Mouse (Mus musculus) hindbrain, embryonic 15.5 days (tissue): ENCODE measurements around the gene Lifr. TPM values are rescaled to one million over a fixed set of nuclear protein-coding genes. Genes with fewer than 3 reads are reported as not detected.
A peak's percentile ranks its signal among the peaks of the same experiment; 100 is the strongest.

ENCODE experiments used
- ATAC-seq: fragments of 200-750 bp; cut with Nextera tagmentation; 2 replicates; pipeline ENCODE4 v1.8.0; 2017; ENCODE audit warnings: low read depth, moderate number of reproducible peaks, moderate TSS enrichment; ENCODE audit not compliant: low FRiP score
- H3K27ac ChIP-seq: fragments of 300-500 bp; sonication (generic); replicated peaks from 2 replicates; pipeline ENCODE4 v1.5.1; 2015; ENCODE audit warnings: mild to moderate bottlenecking, inconsistent platforms
- H3K27me3 ChIP-seq: fragments of 300-500 bp; sonication (generic); 2 replicates; pipeline ENCODE4 v1.6.1; 2015; ENCODE audit warnings: control low read depth, inconsistent platforms
- H3K36me3 ChIP-seq: fragments of 300-500 bp; sonication (generic); 2 replicates; pipeline ENCODE4 v1.6.1; 2015; ENCODE audit warnings: control low read depth, inconsistent platforms
- H3K4me1 ChIP-seq: fragments of 300-500 bp; sonication (generic); replicated peaks from 2 replicates; pipeline ENCODE4 v1.6.1; 2015; ENCODE audit warnings: control low read depth, inconsistent platforms
- H3K4me2 ChIP-seq: fragments of 300-500 bp; sonication (generic); 2 replicates; pipeline ENCODE4 v1.6.1; 2015; ENCODE audit warnings: moderate library complexity, mild to moderate bottlenecking, inconsistent platforms
- H3K4me3 ChIP-seq: fragments of 300-500 bp; sonication (generic); 2 replicates; pipeline ENCODE4 v1.5.1; 2015; ENCODE audit warnings: mild to moderate bottlenecking, inconsistent platforms
- H3K9ac ChIP-seq: fragments of 300-500 bp; sonication (generic); 2 replicates; pipeline ENCODE4 v1.6.1; 2015; ENCODE audit warnings: inconsistent platforms
- H3K9me3 ChIP-seq: fragments of 300-500 bp; sonication (generic); 2 replicates; pipeline ENCODE4 v1.6.1; 2016; ENCODE audit warnings: control low read depth, inconsistent platforms
- WGBS: fragments of 180-500 bp; shearing (Covaris S2); methylation state at CpG from one replicate; pipeline ENCODE4 v1.1.7; 2015; 5-methylcytosine and 5-hydroxymethylcytosine counted together
- polyA plus RNA-seq: library from polyadenylated mRNA; unstranded; fragments of >200 nt; fragmentation: Nextera tagmentation; extraction: Ambion mirVana; gene quantifications from 2 replicates; pipeline ENCODE4 v1.2.1, GENCODE M21; 2015

The Lifr gene
- polyA plus RNA-seq, 1 experiment from 2014 or later = 18.3 TPM

DNA sequence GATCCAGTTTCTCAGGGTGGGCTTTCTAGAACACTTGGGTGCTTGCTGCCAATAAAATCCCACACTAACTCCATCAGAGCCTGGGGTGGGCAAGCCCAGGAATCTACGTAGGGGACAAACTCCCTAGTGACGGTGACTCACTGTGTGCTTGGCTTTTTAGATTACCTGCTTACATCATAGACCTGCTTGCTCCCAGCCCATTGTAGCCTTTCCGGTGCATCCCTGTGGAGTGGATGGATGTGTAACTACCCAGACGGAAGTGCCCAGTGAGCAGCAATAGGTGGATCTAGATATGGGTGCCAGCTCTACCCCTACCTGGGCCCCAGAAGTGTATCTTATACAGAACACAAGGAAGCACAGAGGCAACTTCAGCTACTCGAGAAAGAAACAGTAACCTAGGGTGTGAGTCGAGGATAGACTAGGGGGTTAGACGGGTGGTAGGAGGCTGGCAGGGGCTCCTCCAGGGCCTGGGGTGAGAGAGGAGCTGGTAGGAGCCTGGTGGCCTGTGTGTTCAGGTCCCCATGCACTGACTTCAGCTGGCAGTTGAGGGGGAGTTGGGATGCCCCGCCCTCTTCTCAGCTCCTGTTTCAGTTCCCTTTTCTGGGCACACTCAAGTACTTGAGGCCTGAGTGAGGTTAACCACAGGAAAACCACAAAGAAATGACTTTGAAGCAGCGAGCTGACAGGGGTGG, 126.3 kb downstream of the Lifr start:
- 85% methylated on average over 9 of the region's 9 CpGs for WGBS

DNA sequence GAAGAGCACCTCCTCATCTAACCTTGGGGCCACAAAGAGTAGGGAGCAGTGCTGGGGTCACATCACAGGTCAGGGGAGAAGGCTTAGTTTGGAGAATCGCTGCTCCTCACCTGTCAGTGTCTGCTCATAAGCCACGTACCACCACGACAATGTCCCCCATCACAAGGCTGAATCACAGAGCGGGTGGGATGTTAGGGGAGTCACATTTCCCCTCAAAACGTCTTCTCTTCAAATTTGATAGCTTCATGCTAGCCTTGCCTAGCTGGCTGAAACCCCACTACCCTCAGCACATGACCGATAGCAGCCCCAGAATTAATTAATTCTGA, 126.8 kb downstream of the Lifr start:
- no peak overlapping the region for H3K27ac ChIP-seq
- H3K4me1 ChIP-seq = no peaks in the 10 kb centered on the region
- no peak overlapping the region for H3K4me2 ChIP-seq
- H3K4me3 ChIP-seq = no peak overlapping the region
- H3K9ac ChIP-seq = no peak overlapping the region
- H3K36me3 ChIP-seq = no peaks in the 10 kb centered on the region
- no peaks in the 10 kb centered on the region for H3K9me3 ChIP-seq
- no peaks in the 10 kb centered on the region for H3K27me3 ChIP-seq
- 87% methylated on average over 6 of the region's 6 CpGs for WGBS
- ATAC-seq = no peak

More for the DNA sequence above, 126.3 kb downstream of the Lifr start:
- Histone ChIP-seq H3K9me3 (no peaks in the 10 kb centered on the region), H3K27me3 (no peaks in the 10 kb centered on the region), H3K27ac (no peak overlapping the region), H3K4me3 (no peak overlapping the region), H3K36me3 (no peaks in the 10 kb centered on the region), H3K4me1 (no peaks in the 10 kb centered on the region), H3K4me2 (no peak overlapping the region), H3K9ac (no peak overlapping the region)
- no peak for ATAC-seq

DNA sequence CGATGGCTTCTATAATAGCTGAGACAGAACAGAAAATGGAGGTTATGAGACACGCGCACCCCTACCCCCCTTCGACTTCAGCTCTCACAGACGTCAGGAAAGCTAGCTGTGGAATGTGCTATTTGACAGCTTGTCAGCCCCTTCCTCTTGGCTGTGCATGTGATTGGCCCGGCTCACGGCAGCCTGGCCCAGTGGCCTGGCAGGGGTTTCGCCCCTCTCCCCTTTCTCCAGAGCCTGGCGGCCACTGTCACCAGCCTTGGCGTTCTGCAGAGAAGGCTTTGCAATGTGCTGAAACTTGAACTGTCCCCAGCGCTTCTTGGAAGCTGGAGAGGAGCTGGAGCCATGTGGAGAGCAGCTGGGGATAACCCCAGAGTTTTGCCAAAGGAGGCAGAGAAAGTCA, 132.4 kb downstream of the Lifr start:
- WGBS = 34% methylated on average over 11 of the region's 11 CpGs
- H3K27me3 ChIP-seq = no peaks in the 10 kb centered on the region
- no peak overlapping the region for H3K27ac ChIP-seq
- H3K4me1 ChIP-seq = peaks cover 11% of the 10 kb centered on the region
- H3K4me2 ChIP-seq = no peak overlapping the region; the same call in 1 of the 2 replicates
- no peaks in the 10 kb centered on the region for H3K9me3 ChIP-seq
- H3K36me3 ChIP-seq = no peaks in the 10 kb centered on the region
- ATAC-seq = no peak
- H3K4me3 ChIP-seq = no peak overlapping the region
- no peak overlapping the region for H3K9ac ChIP-seq

DNA sequence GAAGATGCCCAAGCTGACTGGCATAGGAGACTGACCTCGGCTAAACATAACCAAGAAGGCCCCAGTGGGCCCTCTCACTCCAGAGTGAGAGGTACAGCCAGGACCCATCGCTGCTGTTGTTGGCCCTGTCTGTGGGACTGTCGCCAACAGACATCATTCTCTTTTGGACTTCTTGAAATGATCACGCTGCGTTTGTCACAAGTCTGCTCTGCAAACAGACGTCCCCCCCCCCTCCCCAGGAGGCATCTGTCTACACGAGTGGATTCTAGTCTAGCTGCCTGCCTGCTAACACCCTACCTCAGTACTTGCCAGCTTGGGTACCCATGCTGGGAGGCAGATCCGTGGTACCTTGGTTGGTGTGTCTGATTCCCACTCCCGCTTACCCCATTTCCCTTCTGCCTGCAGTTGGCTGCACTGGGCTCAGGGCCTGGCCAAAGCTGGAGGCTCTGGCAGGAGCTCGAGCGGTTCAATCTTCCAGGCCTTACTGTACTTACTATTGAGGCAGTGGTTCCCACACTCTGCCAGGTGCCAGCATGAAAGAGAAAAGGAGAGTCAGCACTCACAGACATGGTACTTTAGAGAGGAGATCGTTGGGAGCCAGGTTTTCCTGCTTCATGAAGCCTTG, 133.8 kb downstream of the Lifr start:
- no peaks in the 10 kb centered on the region for H3K36me3 ChIP-seq
- peaks cover 11% of the 10 kb centered on the region for H3K4me1 ChIP-seq
- WGBS = 68% methylated on average over 12 of the region's 12 CpGs
- ATAC-seq = 0 out of 2 replicates have a peak, but pooled peaks have one; percentile 13
- H3K4me3 ChIP-seq = no peak overlapping the region
- no peak overlapping the region for H3K9ac ChIP-seq
- H3K27me3 ChIP-seq = no peaks in the 10 kb centered on the region
- H3K4me2 ChIP-seq = no peak overlapping the region
- no peaks in the 10 kb centered on the region for H3K9me3 ChIP-seq
- no peak overlapping the region for H3K27ac ChIP-seq

DNA sequence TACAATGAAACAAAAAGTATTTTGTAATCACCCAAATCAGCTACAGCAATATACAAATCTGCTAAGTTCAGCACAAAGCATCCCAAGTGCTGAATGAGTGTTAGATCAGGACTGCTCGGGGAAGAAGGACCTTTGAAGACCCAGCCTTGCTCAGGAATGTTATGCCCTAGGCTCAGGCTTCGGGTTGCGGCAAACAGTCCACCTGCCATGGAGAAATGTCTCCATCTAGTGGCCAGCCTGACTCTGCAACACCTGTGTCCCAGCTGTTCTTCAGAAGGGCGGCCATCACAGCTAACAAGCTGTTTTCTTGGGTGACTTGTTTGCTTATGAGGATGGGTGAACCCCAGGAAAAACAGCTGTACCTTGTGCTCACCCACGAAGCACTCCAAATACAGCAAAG, 135.8 kb downstream of the Lifr start:
- H3K9me3 ChIP-seq = no peaks in the 10 kb centered on the region
- H3K9ac ChIP-seq = no peak overlapping the region
- H3K4me2 ChIP-seq = no peak overlapping the region
- no peak overlapping the region for H3K4me3 ChIP-seq
- H3K4me1 ChIP-seq = peaks cover 11% of the 10 kb centered on the region
- WGBS = 2% methylated on average over 5 of the region's 5 CpGs
- no peak overlapping the region for H3K27ac ChIP-seq
- H3K36me3 ChIP-seq = no peaks in the 10 kb centered on the region
- ATAC-seq = peak; percentile 88
- H3K27me3 ChIP-seq = no peaks in the 10 kb centered on the region

DNA sequence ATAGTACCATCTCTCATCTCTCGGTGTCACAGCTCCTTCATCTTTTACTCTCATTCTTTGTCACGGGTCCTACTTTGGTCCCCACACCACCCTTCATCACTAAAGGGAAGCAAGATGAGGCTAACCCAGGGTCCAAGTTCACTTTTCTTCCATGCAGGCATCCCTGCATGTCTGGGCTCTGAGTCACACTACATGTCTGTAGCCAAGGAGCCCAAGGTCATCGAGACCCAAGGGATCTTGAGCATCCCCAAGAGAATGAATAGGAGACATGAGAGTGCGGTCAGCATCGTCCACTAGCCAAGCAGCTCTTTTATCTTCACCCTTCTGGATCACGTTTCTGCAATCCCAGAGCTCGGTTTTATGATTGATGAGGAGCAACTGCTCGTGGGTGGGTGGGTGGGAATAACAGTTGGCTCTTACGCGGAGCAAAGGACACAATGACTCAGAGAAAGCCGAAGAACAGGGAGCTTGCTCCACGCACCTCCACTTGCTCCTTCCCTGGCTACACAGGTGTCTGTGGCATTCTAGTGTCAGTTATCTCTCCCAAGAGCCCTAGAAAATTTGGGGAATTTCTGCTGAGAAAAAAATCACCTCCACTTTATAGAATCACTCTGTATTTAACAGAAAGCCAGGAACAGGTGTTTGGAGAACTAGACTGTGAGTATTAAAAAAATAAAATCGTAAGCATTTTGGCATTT, 143.1 kb downstream of the Lifr start:
- Histone ChIP-seq H3K9me3 (no peaks in the 10 kb centered on the region), H3K27me3 (no peaks in the 10 kb centered on the region), H3K4me3 (no peak overlapping the region), H3K4me2 (no peak overlapping the region), H3K27ac (no peak overlapping the region), H3K36me3 (no peaks in the 10 kb centered on the region), H3K9ac (no peak overlapping the region), H3K4me1 (no peaks in the 10 kb centered on the region)
- no peak for ATAC-seq
- 91% methylated on average over 13 of the region's 13 CpGs for WGBS

DNA sequence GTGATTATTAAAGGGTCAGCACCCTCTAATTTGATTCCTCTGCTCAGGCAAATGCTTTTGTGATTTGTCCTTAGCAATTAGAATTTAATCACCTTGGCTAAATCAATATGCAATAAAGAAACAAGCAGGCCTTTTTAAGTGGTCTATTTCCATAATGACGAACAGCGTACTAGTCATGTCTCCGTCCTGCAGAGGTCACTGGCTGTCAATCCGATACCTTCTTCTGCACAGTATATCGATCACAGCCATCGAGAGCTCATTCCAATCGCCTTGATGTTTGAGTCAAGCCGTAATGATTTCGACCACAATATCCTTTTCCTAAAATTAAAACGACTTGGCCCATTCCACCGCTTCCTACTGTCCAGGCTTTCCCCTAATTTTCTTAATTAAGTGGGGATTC, 149.5 kb downstream of the Lifr start:
- Histone ChIP-seq H3K36me3 (no peaks in the 10 kb centered on the region), H3K9me3 (no peaks in the 10 kb centered on the region), H3K9ac (no peak overlapping the region), H3K4me2 (no peak overlapping the region), H3K4me1 (no peaks in the 10 kb centered on the region), H3K27ac (no peak overlapping the region), H3K4me3 (no peak overlapping the region), H3K27me3 (no peaks in the 10 kb centered on the region)
- WGBS = 77% methylated on average over 11 of the region's 11 CpGs
- no peak for ATAC-seq

DNA sequence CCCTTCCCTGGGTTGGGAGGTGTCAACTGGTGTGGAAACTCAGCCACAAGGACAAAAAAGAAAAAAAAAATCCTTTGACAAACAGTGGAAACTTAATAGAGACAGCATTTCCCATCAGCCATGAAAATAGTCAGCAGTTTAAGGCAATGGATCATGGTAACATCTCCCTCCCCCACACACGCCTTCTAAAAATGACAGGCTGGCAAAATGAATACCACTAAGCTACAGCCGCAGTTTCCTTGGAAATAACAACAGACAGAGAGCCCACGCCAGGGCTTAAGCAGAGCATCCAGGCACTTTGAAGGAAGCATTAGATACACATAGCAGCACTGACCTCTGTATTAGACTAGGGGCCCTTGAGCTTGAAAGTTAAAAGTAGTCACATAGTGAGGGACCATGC, 150.5 kb downstream of the Lifr start:
- WGBS = 40% methylated on average over 3 of the region's 3 CpGs

DNA sequence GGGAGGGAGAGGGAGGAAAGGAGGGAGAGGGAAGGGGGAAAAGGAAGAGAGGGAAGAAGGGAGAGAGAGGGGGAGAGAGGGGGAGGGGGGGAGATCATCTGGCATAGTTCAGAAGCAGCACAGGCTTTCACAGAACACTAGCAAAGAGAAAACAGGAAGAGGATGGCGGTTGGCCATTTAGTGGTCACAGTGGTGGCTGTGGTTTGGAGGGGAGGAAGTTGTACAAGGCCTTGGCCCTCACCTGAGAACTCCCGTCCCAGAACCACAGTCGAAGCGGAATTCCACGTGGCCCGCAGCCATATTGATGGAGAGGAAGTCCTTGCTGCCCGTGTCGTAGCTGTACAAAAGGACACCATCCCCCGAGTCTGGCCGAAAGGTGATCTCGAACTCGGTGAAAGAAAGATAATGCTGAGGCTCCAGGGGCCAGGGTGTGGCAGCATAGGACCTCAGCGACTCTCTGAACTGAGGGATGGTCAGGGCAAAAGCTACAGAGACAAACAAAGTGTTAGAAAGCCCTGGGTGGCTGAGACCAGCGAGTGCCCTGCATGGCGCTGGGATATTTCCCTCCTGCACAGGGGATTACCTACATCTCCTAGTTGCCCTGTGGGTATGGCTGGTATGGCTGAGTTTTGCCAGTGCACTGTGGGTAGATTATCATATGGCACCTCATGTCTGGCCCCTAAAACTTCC, 151.9 kb downstream of the Lifr start:
- ATAC-seq = no peak
- H3K9me3 ChIP-seq = no peaks in the 10 kb centered on the region
- no peaks in the 10 kb centered on the region for H3K4me1 ChIP-seq
- whole genome bisulfite sequencing = 87% methylated on average over 15 of the region's 15 CpGs
- H3K36me3 ChIP-seq = no peaks in the 10 kb centered on the region
- H3K27ac ChIP-seq = no peak overlapping the region
- H3K4me2 ChIP-seq = no peak overlapping the region
- H3K9ac ChIP-seq = no peak overlapping the region
- H3K27me3 ChIP-seq = no peaks in the 10 kb centered on the region
- H3K4me3 ChIP-seq = no peak overlapping the region

More for the DNA sequence above, 150.5 kb downstream of the Lifr start:
- Histone ChIP-seq H3K36me3 (no peaks in the 10 kb centered on the region), H3K27ac (no peak overlapping the region), H3K9me3 (no peaks in the 10 kb centered on the region), H3K4me3 (no peak overlapping the region), H3K9ac (no peak overlapping the region), H3K4me2 (no peak overlapping the region), H3K27me3 (no peaks in the 10 kb centered on the region), H3K4me1 (no peaks in the 10 kb centered on the region)
- ATAC-seq = no peak

Other genes with a start within 250 kb of the Lifr start
- 1.5 and 2.2 TPM in 2 replicates for gene Osmr, start 215.6 kb upstream of the Lifr start, polyA plus RNA-seq